Mouse (Mus musculus) kidney, adult 11 months (tissue): Measurements from ENCODE around the gene Slc30a10.

ENCODE experiments used
- DNase-seq: peaks from one replicate; pipeline ENCODE4 v3.0.0; 2022

Gene Slc30a10

GRCm38 (mm10) chr1:185454575-185454954, at the start of gene Slc30a10:
Gene Slc30a10 (plus strand): TSS chr1:185454848.
- DNase-seq: no peak

GRCm38 (mm10) chr1:185405921-185406320, 48.7 kb upstream of the Slc30a10 start:
- DNase-seq: no peak

GRCm38 (mm10) chr1:185409831-185410230, 44.8 kb upstream of the Slc30a10 start:
- DNase-seq: no peak

- DNase-seq: no peak
Observed at GRCm38 (mm10) chr1:185418011-185418410, 36.6 kb upstream of the Slc30a10 start.

GRCm38 (mm10) chr1:185419805-185420204, 34.8 kb upstream of the Slc30a10 start:
- DNase-seq: no peak

GRCm38 (mm10) chr1:185420776-185421175, 33.9 kb upstream of the Slc30a10 start:
- DNase-seq: no peak

- DNase-seq: no peak
Observed at GRCm38 (mm10) chr1:185426583-185426982, 28.1 kb upstream of the Slc30a10 start.

- DNase-seq: no peak
Observed at GRCm38 (mm10) chr1:185430488-185430887, 24.2 kb upstream of the Slc30a10 start.

- DNase-seq: no peak
Observed at GRCm38 (mm10) chr1:185431245-185431997, 23.2 kb upstream of the Slc30a10 start.

GRCm38 (mm10) chr1:185431998-185432317, 22.7 kb upstream of the Slc30a10 start:
- DNase-seq: no peak

- DNase-seq: no peak
Observed at GRCm38 (mm10) chr1:185433112-185433511, 21.5 kb upstream of the Slc30a10 start.

GRCm38 (mm10) chr1:185438841-185439580, 15.6 kb upstream of the Slc30a10 start:
- no peak for DNase-seq

- no peak for DNase-seq
Observed at GRCm38 (mm10) chr1:185441703-185442472, 12.8 kb upstream of the Slc30a10 start.

GRCm38 (mm10) chr1:185448936-185449335, 5.7 kb upstream of the Slc30a10 start:
- no peak for DNase-seq

- DNase-seq: no peak
Observed at GRCm38 (mm10) chr1:185449727-185450126, 4.9 kb upstream of the Slc30a10 start.

- no peak for DNase-seq
Observed at GRCm38 (mm10) chr1:185451077-185451476, 3.6 kb upstream of the Slc30a10 start.

GRCm38 (mm10) chr1:185451495-185451894, 3.2 kb upstream of the Slc30a10 start:
- DNase-seq: no peak

GRCm38 (mm10) chr1:185452461-185452860, 2.2 kb upstream of the Slc30a10 start:
- no peak for DNase-seq

GRCm38 (mm10) chr1:185454144-185454543, 504 bp upstream of the Slc30a10 start:
- DNase-seq: no peak

GRCm38 (mm10) chr1:185454955-185455701, 480 bp downstream of the Slc30a10 start:
- DNase-seq: no peak

- no peak for DNase-seq
Observed at GRCm38 (mm10) chr1:185456327-185456726, 1.7 kb downstream of the Slc30a10 start.

GRCm38 (mm10) chr1:185460096-185460495, 5.4 kb downstream of the Slc30a10 start:
- DNase-seq: no peak

- no peak for DNase-seq
Observed at GRCm38 (mm10) chr1:185462889-185463288, 8.2 kb downstream of the Slc30a10 start.
